Mouse (Mus musculus): ENCODE measurements at regions not wholly inside any gene's neighbourhood (a gene's known extent, or its start where the extent isn't known, plus 50 kb on each side); places are given as distances from the start of the nearest gene placed in this dataset.

DNA sequence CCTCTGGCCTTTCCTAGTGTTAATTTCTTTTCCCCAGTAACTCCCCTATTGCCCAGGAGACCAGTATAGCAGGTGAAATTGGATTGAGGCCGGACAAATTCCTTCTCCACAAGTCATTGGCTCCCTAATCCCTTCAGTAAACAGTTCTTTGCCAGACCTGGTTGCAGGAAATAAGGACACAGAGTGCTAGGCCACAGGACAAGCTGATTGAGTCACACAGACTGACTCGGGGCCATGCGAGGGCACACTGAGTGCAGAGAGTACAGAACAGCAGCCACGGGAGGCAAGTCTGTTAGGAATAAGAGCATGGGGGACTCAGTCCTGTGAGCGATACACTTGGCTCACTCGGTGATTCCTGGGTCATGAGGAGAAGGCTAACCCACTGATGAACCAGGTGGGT, 134.3 kb upstream of the Ajap1 start:
- TF ChIP-seq POLR2A (IDR thresholded peaks at IDR 0.05; ENCODE audit: extremely low read depth, insufficient read depth, low read length) = no peak
- no peak for TF ChIP-seq CTCF (IDR thresholded peaks at IDR 0.05; ENCODE audit: low read depth, low read length)

Data from liver, adult 2 months (tissue).